Mouse (Mus musculus): Measurements from ENCODE around the gene 9930021J03Rik.

- TF ChIP-seq CTCF (conservative IDR thresholded peaks at IDR 0.05; ENCODE audit: insufficient read depth, insufficient read length, low read depth, low read length), result no peak
- TF ChIP-seq POLR2A (IDR thresholded peaks at IDR 0.05; ENCODE audit: low read depth, low read length), result no peak
Observed at GRCm38 (mm10) chr19:29797371-29797770, 8.4 kb downstream of the 9930021J03Rik start.
